Mouse (Mus musculus): Measurements from ENCODE around the gene Fbxw19. TPM values are rescaled to one million over a fixed set of nuclear protein-coding genes. Genes with fewer than 3 reads are reported as not detected.

The Fbxw19 gene
- total RNA-seq (2023) = not detected

GRCm38 (mm10) chr9:109495775-109496174 is at the start of gene Fbxw19:
Gene Fbxw19, minus strand, starts transcription at chr9:109495875.

GRCm38 (mm10) chr9:109449040-109449439 is 46.6 kb downstream of the Fbxw19 start, which contains the start of gene Fbxw16:
Gene Fbxw16, minus strand, starts transcription at chr9:109449140.

Other genes starting within 250 kb of the Fbxw19 start
- not detected for gene Fbxw14, start 208.2 kb downstream of the Fbxw19 start, total RNA-seq (2023)
- gene Fbxw28, start 156.2 kb downstream of the Fbxw19 start, total RNA-seq (2023) = not detected
- not detected for gene Fbxw22, start 91.6 kb downstream of the Fbxw19 start, total RNA-seq (2023)
- gene Fbxw16, start 46.7 kb downstream of the Fbxw19 start, total RNA-seq (2023) = not detected
- gene Fbxw15, start 72.4 kb upstream of the Fbxw19 start, total RNA-seq (2023) = not detected
- not detected for gene Fbxw24, start 130.2 kb upstream of the Fbxw19 start, total RNA-seq (2023)
- not detected for gene Fbxw25, start 168.8 kb upstream of the Fbxw19 start, total RNA-seq (2023)
- not detected for gene Fbxw18, start 206.8 kb upstream of the Fbxw19 start, total RNA-seq (2023)